Mouse (Mus musculus): ENCODE measurements around the gene Xntrpc. TPM values are rescaled to one million over a fixed set of nuclear protein-coding genes. Genes with fewer than 3 reads are reported as not detected.

Gene Xntrpc
- total RNA-seq, 1 experiment, result 0.76 TPM

GRCm38 (mm10) chr7:102117382-102117781 is 51.9 kb downstream of the Xntrpc start:
- TF ChIP-seq MAFK (IDR thresholded peaks at IDR 0.05; ENCODE audit: insufficient read depth, low read depth, low read length) (no peak), ZC3H11A (IDR thresholded peaks at IDR 0.05; ENCODE audit: borderline replicate concordance, low read depth, low read length) (no peak), CHD2 (IDR thresholded peaks at IDR 0.05; ENCODE audit: low read depth, low read length) (no peak), HCFC1 (IDR thresholded peaks at IDR 0.05; ENCODE audit: borderline replicate concordance, insufficient read depth, low read length) (no peak), ZNF384 (IDR thresholded peaks at IDR 0.05; ENCODE audit: low read depth, low read length) (no peak)
- DNase-seq (ENCODE audit: low read depth, low spot score), result no peak
- in situ Hi-C loops (cut with MboI; ENCODE audit: low sequenced_read_pairs in 2 of 2, unreplicated experiment in 2 of 2), result no loop called here
- H3K27ac ChIP-seq (ENCODE audit: insufficient read depth, low read depth, low read length, poor library complexity, severe bottlenecking), result no peak overlapping the region
- no peak overlapping the region for H3K4me3 ChIP-seq (ENCODE audit: insufficient read depth in 1 of 2, low read depth in 1 of 2, low read length in 2 of 2, poor library complexity in 1 of 2, severe bottlenecking in 1 of 2)
- H3K4me1 ChIP-seq (ENCODE audit: control insufficient read depth in 2 of 2, insufficient read depth in 2 of 2, low read length in 2 of 2, poor library complexity in 1 of 2), result peaks cover 0 to 10% of the 10 kb centered on the region in 2 experiments; a peak in 1 of 4 replicates
- H3K36me3 ChIP-seq (ENCODE audit: control insufficient read depth, insufficient read depth, low read length, poor library complexity, severe bottlenecking), result peaks cover 20% of the 10 kb centered on the region
- no peaks in the 10 kb centered on the region for H3K9me3 ChIP-seq (ENCODE audit: control insufficient read depth, insufficient read depth, low read depth, low read length)
- no peak overlapping the region for H3K9ac ChIP-seq (ENCODE audit: insufficient read depth, low read depth, low read length, poor library complexity, severe bottlenecking)

- in situ Hi-C loops (cut with MboI; ENCODE audit: low sequenced_read_pairs in 2 of 2, unreplicated experiment in 2 of 2), result loop anchor here in 1 of 2 experiments (10.0 kb wide), 1 partner anchor 334 kb away; no protein-coding TSS in a partner anchor
- H3K36me3 ChIP-seq (ENCODE audit: control insufficient read depth, insufficient read depth, low read length, poor library complexity, severe bottlenecking), result peaks cover 47% of the 10 kb centered on the region
- no peak overlapping the region for H3K4me3 ChIP-seq (ENCODE audit: insufficient read depth in 1 of 2, low read depth in 1 of 2, low read length in 2 of 2, poor library complexity in 1 of 2, severe bottlenecking in 1 of 2)
- no peak for DNase-seq (ENCODE audit: low read depth, low spot score)
- H3K4me1 ChIP-seq (ENCODE audit: control insufficient read depth in 2 of 2, insufficient read depth in 2 of 2, low read length in 2 of 2, poor library complexity in 1 of 2), result peaks cover 0 to 3% of the 10 kb centered on the region in 2 experiments; a peak in 1 of 4 replicates
- H3K27ac ChIP-seq (ENCODE audit: insufficient read depth, low read depth, low read length, poor library complexity, severe bottlenecking), result no peak overlapping the region; the same call in 1 of the 2 replicates
- no peaks in the 10 kb centered on the region for H3K9me3 ChIP-seq (ENCODE audit: control insufficient read depth, insufficient read depth, low read depth, low read length)
- TF ChIP-seq MAFK (IDR thresholded peaks at IDR 0.05; ENCODE audit: insufficient read depth, low read depth, low read length) (no peak), CHD2 (IDR thresholded peaks at IDR 0.05; ENCODE audit: low read depth, low read length) (no peak), HCFC1 (IDR thresholded peaks at IDR 0.05; ENCODE audit: borderline replicate concordance, insufficient read depth, low read length) (no peak), ZNF384 (IDR thresholded peaks at IDR 0.05; ENCODE audit: low read depth, low read length) (no peak), ZC3H11A (IDR thresholded peaks at IDR 0.05; ENCODE audit: borderline replicate concordance, low read depth, low read length) (no peak)
- no peak overlapping the region for H3K9ac ChIP-seq (ENCODE audit: insufficient read depth, low read depth, low read length, poor library complexity, severe bottlenecking)
These were observed 54.8 kb downstream of the Xntrpc start for GRCm38 (mm10) chr7:102120326-102120725.

GRCm38 (mm10) chr7:102132395-102132794 is 66.9 kb downstream of the Xntrpc start:
- DNase-seq (ENCODE audit: low read depth, low spot score), result no peak
- H3K9me3 ChIP-seq (ENCODE audit: control insufficient read depth, insufficient read depth, low read depth, low read length), result no peaks in the 10 kb centered on the region
- in situ Hi-C loops (cut with MboI; ENCODE audit: low sequenced_read_pairs in 2 of 2, unreplicated experiment in 2 of 2), result loop anchor here in 1 of 2 experiments (25.0 kb wide), 1 partner anchor 330 kb away; no protein-coding TSS in a partner anchor
- TF ChIP-seq ZC3H11A (IDR thresholded peaks at IDR 0.05; ENCODE audit: borderline replicate concordance, low read depth, low read length) (no peak), MAFK (IDR thresholded peaks at IDR 0.05; ENCODE audit: insufficient read depth, low read depth, low read length) (no peak), ZNF384 (IDR thresholded peaks at IDR 0.05; ENCODE audit: low read depth, low read length) (no peak), CHD2 (IDR thresholded peaks at IDR 0.05; ENCODE audit: low read depth, low read length) (no peak), HCFC1 (IDR thresholded peaks at IDR 0.05; ENCODE audit: borderline replicate concordance, insufficient read depth, low read length) (no peak)
- H3K27ac ChIP-seq (ENCODE audit: insufficient read depth, low read depth, low read length, poor library complexity, severe bottlenecking), result no peak overlapping the region; the same call in 1 of the 2 replicates
- peaks cover 0 to 2% of the 10 kb centered on the region in 2 experiments; a peak in 1 of 4 replicates for H3K4me1 ChIP-seq (ENCODE audit: control insufficient read depth in 2 of 2, insufficient read depth in 2 of 2, low read length in 2 of 2, poor library complexity in 1 of 2)
- no peak overlapping the region for H3K9ac ChIP-seq (ENCODE audit: insufficient read depth, low read depth, low read length, poor library complexity, severe bottlenecking)
- H3K4me3 ChIP-seq (ENCODE audit: insufficient read depth in 1 of 2, low read depth in 1 of 2, low read length in 2 of 2, poor library complexity in 1 of 2, severe bottlenecking in 1 of 2), result no peak overlapping the region
- H3K36me3 ChIP-seq (ENCODE audit: control insufficient read depth, insufficient read depth, low read length, poor library complexity, severe bottlenecking), result peaks cover 35% of the 10 kb centered on the region

- no peak overlapping the region for H3K27ac ChIP-seq (ENCODE audit: insufficient read depth, low read depth, low read length, poor library complexity, severe bottlenecking)
- peak; percentile 50 for DNase-seq (ENCODE audit: low read depth, low spot score)
- in situ Hi-C loops (cut with MboI; ENCODE audit: low sequenced_read_pairs in 2 of 2, unreplicated experiment in 2 of 2), result loop anchor here (5.0 to 25.0 kb wide), 2 partner anchors 40 to 325 kb away; no protein-coding TSS in a partner anchor
- H3K9ac ChIP-seq (ENCODE audit: insufficient read depth, low read depth, low read length, poor library complexity, severe bottlenecking), result no peak overlapping the region
- TF ChIP-seq MAFK (IDR thresholded peaks at IDR 0.05; ENCODE audit: insufficient read depth, low read depth, low read length), result no peak
- TF ChIP-seq ZC3H11A (IDR thresholded peaks at IDR 0.05; ENCODE audit: borderline replicate concordance, low read depth, low read length), result no peak
- no peak for TF ChIP-seq HCFC1 (IDR thresholded peaks at IDR 0.05; ENCODE audit: borderline replicate concordance, insufficient read depth, low read length)
- TF ChIP-seq CHD2 (IDR thresholded peaks at IDR 0.05; ENCODE audit: low read depth, low read length), result no peak
- peak; percentile 42; the same call in 1 of the 2 replicates for TF ChIP-seq ZNF384 (IDR thresholded peaks at IDR 0.05; ENCODE audit: low read depth, low read length)
- no peak overlapping the region for H3K4me3 ChIP-seq (ENCODE audit: insufficient read depth in 1 of 2, low read depth in 1 of 2, low read length in 2 of 2, poor library complexity in 1 of 2, severe bottlenecking in 1 of 2)
- peaks cover 22% of the 10 kb centered on the region for H3K36me3 ChIP-seq (ENCODE audit: control insufficient read depth, insufficient read depth, low read length, poor library complexity, severe bottlenecking)
- H3K4me1 ChIP-seq (ENCODE audit: control insufficient read depth in 2 of 2, insufficient read depth in 2 of 2, low read length in 2 of 2, poor library complexity in 1 of 2), result peaks cover 0 to 2% of the 10 kb centered on the region in 2 experiments; a peak in 1 of 4 replicates
- no peaks in the 10 kb centered on the region for H3K9me3 ChIP-seq (ENCODE audit: control insufficient read depth, insufficient read depth, low read depth, low read length)
These were observed 72.0 kb downstream of the Xntrpc start for GRCm38 (mm10) chr7:102137464-102137863.

All from ES-E14 (cell line).